Mouse (Mus musculus): ENCODE data around the gene Fam71b. TPM values are rescaled to one million over a fixed set of nuclear protein-coding genes. Genes with fewer than 3 reads are reported as not detected.

The Fam71b gene
- polyA plus RNA-seq, 1 experiment = 0.04 TPM

Other genes with a start within 250 kb of the Fam71b start
- 1.0 and 1.2 TPM in 2 replicates for gene Nipal4, start 230.1 kb upstream of the Fam71b start, polyA plus RNA-seq (2012; rRNA removed)
- not detected in 2 replicates for gene Fndc9, start 161.0 kb upstream of the Fam71b start, polyA plus RNA-seq (2012; rRNA removed)
- gene Cyfip2, start 83.7 kb upstream of the Fam71b start, polyA plus RNA-seq (2012; rRNA removed) = 3.7 and 5.2 TPM in 2 replicates
- 1.2 and 1.8 TPM in 2 replicates for gene Itk, start 7.0 kb upstream of the Fam71b start, polyA plus RNA-seq (2012; rRNA removed)
- gene Med7, start 40.4 kb downstream of the Fam71b start, polyA plus RNA-seq (2012; rRNA removed) = 7.4 and 10.5 TPM in 2 replicates
- 0.41 and 0.67 TPM in 2 replicates for gene Havcr2, start 58.4 kb downstream of the Fam71b start, polyA plus RNA-seq (2012; rRNA removed)
- gene Gm12169, start 127.7 kb downstream of the Fam71b start, polyA plus RNA-seq (2012; rRNA removed) = not detected in 2 replicates
- not detected in 2 replicates for gene BC053393, start 175.0 kb downstream of the Fam71b start, polyA plus RNA-seq (2012; rRNA removed)
- gene Dppa1, start 232.7 kb downstream of the Fam71b start, polyA plus RNA-seq (2012; rRNA removed) = not detected in 2 replicates